Mouse (Mus musculus): Measurements from ENCODE around the gene Pappa. TPM values are rescaled to one million over a fixed set of nuclear protein-coding genes. Genes with fewer than 3 reads are reported as not detected.

Pappa gene
- polyA plus RNA-seq, 1 experiment from 2014 or later: 0.69 TPM

DNA sequence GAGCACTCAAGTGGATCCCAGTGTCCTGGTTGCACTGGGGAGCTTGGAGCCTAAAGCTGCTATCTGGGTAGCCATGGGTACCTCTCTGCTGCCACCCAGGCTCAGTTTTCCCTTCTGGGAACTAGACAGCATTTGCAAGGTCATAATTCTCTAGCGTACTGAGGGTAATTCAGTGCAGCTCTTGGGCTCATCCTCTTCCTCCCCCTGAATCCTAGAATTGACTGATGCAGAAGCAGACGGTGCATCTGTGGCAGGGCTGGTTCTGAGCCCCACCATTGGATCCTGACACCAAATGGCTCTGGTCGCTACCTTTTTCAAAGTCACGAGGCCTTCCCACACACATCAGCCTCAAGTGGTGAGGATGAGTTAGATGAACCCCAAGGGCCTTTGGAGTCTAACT is 121.0 kb downstream of the Pappa start:
- H3K4me1 ChIP-seq: peaks cover 28% of the 10 kb centered on the region
- H3K4me3 ChIP-seq: no peak overlapping the region
- no peak overlapping the region for H3K27ac ChIP-seq
- DNase-seq (ENCODE audit: low spot score): no peak
- 0 out of 2 replicates have a peak, but pooled peaks cover 8% of the 10 kb centered on the region for H3K27me3 ChIP-seq (ENCODE audit: low read depth, poor library complexity, severe bottlenecking)
- H3K36me3 ChIP-seq: no peaks in the 10 kb centered on the region
- H3K9me3 ChIP-seq (replicated peaks): no peaks in the 10 kb centered on the region
- 30% methylated on average over 4 of the region's 4 CpGs for WGBS

- Histone ChIP-seq H3K4me1 (peaks cover 28% of the 10 kb centered on the region), H3K27me3 (ENCODE audit: low read depth, poor library complexity, severe bottlenecking) (0 out of 2 replicates have a peak, but pooled peaks cover 8% of the 10 kb centered on the region), H3K9me3 (replicated peaks) (no peaks in the 10 kb centered on the region), H3K4me3 (no peak overlapping the region), H3K27ac (no peak overlapping the region), H3K36me3 (no peaks in the 10 kb centered on the region)
- DNase-seq (ENCODE audit: low spot score): no peak
- WGBS: 22% methylated on average over 3 of the region's 3 CpGs
Observed at GRCm38 (mm10) chr4:65245440-65245839, 121.5 kb downstream of the Pappa start.

DNA sequence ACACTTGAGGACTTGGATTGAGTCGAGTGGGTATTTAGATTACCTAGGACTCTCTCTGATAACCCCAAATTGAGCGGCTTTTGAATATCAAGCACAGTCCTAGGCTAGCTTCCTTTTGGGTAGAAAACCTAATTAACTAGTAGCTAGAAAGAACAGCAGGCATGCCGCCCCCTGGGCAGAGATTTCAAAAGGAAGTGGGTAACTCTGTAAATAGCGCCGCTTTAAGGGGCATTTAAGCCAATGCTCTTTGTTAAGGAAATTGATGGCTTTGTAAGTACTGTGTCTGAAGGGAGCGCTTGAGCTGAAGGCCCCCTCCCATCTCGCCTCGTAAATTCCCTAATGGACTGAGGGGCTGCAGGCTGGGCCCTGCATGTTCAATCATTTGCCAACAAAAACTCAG is 128.2 kb downstream of the Pappa start:
- WGBS: 1% methylated on average over 8 of the region's 8 CpGs
- no peaks in the 10 kb centered on the region for H3K36me3 ChIP-seq
- DNase-seq (ENCODE audit: low spot score): peak; percentile 48
- H3K27ac ChIP-seq: peak overlapping the region; percentile 43; the same call in 1 of the 2 replicates
- no peaks in the 10 kb centered on the region for H3K9me3 ChIP-seq (replicated peaks)
- H3K27me3 ChIP-seq (ENCODE audit: low read depth, poor library complexity, severe bottlenecking): peaks cover 9% of the 10 kb centered on the region; the same call in 1 of the 2 replicates
- no peak overlapping the region for H3K4me3 ChIP-seq
- peaks cover 16% of the 10 kb centered on the region for H3K4me1 ChIP-seq

DNA sequence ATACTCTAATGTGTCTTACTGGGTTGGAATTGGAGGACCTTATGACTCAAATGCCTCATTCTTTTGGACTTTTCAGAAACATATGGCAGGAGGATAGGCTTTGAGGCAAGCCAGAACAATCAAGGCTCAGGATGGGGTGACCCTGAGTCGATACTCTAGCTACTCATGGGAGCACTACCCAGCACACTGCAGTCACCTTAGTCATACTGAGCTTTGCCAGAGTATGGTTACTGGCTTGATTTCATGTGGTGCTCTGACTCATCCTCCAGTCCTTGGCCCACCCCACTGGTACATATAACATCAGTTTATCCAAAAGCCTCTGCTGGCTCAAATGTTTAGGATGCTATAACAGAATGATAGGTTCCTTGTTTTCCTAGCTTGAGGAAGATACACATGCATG is 130.1 kb downstream of the Pappa start:
- H3K4me3 ChIP-seq: no peak overlapping the region
- H3K9me3 ChIP-seq (replicated peaks): no peaks in the 10 kb centered on the region
- DNase-seq (ENCODE audit: low spot score): no peak
- 91% methylated on average over 1 of the region's 1 CpGs for WGBS
- H3K36me3 ChIP-seq: no peaks in the 10 kb centered on the region
- no peak overlapping the region for H3K27ac ChIP-seq
- peaks cover 16% of the 10 kb centered on the region for H3K4me1 ChIP-seq
- H3K27me3 ChIP-seq (ENCODE audit: low read depth, poor library complexity, severe bottlenecking): peaks cover 5% of the 10 kb centered on the region; the same call in 1 of the 2 replicates

DNA sequence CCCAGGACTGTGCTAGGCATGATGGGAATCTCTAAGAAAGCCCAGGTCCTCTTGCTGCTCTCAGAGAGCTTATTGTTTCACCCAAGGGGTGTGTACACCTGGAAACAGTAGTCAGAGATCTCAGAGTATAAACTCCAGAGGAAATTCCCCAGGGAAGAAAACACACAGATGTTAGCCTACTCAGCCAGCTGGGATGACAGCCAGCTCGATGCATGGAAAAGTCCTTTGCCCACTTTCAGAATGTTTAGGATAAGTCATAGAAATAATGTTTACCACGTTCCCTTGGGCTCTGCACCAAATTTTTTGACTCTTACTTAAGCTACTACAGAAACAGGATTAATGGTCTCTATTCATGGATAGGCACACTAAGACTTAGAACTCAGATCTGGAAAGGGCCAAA is 143.1 kb downstream of the Pappa start:
- H3K4me3 ChIP-seq: no peak overlapping the region
- 93% methylated on average over 2 of the region's 2 CpGs for WGBS
- H3K27ac ChIP-seq: no peak overlapping the region
- H3K9me3 ChIP-seq (replicated peaks): no peaks in the 10 kb centered on the region
- no peaks in the 10 kb centered on the region for H3K27me3 ChIP-seq (ENCODE audit: low read depth, poor library complexity, severe bottlenecking)
- H3K4me1 ChIP-seq: no peaks in the 10 kb centered on the region
- DNase-seq (ENCODE audit: low spot score): no peak
- no peaks in the 10 kb centered on the region for H3K36me3 ChIP-seq

GRCm38 (mm10) chr4:65269996-65270395 is 146.0 kb downstream of the Pappa start:
- peaks cover 3% of the 10 kb centered on the region; the same call in 1 of the 2 replicates for H3K4me1 ChIP-seq
- 89% methylated on average over 2 of the region's 2 CpGs for WGBS
- H3K27ac ChIP-seq: no peak overlapping the region
- no peak for DNase-seq (ENCODE audit: low spot score)
- H3K4me3 ChIP-seq: no peak overlapping the region
- H3K36me3 ChIP-seq: no peaks in the 10 kb centered on the region
- H3K9me3 ChIP-seq (replicated peaks): no peaks in the 10 kb centered on the region
- H3K27me3 ChIP-seq (ENCODE audit: low read depth, poor library complexity, severe bottlenecking): no peaks in the 10 kb centered on the region

GRCm38 (mm10) chr4:65272295-65272694 is 148.3 kb downstream of the Pappa start:
- Histone ChIP-seq H3K9me3 (replicated peaks) (no peaks in the 10 kb centered on the region), H3K4me3 (no peak overlapping the region), H3K27me3 (ENCODE audit: low read depth, poor library complexity, severe bottlenecking) (no peaks in the 10 kb centered on the region), H3K27ac (no peak overlapping the region), H3K4me1 (peaks cover 12% of the 10 kb centered on the region), H3K36me3 (no peaks in the 10 kb centered on the region)
- WGBS: 63% methylated on average over 4 of the region's 4 CpGs
- no peak for DNase-seq (ENCODE audit: low spot score)

DNA sequence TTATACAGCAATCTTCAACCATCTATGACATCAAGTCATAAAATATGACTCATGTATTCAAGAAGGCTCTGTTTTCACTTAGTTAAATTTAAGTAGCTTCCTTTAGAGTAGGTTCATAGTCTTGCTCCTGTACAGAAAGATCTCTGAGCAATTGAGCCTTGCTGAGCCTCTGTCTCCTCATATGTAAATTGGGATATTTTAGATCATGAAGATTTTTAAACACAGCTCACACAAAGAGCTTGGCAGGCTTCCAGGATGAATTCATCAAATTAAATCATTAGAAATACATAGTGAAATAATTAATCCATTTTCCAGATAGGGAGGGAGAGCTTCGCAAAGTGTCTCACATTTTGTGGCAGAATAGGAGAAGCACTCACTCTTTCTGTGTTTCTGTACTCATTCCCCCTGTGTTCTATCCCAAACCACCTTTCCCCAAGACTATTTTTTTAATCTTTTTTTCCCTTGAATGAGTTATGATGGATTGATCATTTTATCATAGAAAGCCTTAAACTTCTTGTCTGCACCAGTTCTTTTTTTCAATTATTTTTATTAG is 149.4 kb downstream of the Pappa start:
- Histone ChIP-seq H3K4me1 (peaks cover 21% of the 10 kb centered on the region), H3K27me3 (ENCODE audit: low read depth, poor library complexity, severe bottlenecking) (no peaks in the 10 kb centered on the region), H3K9me3 (replicated peaks) (no peaks in the 10 kb centered on the region), H3K4me3 (no peak overlapping the region), H3K36me3 (no peaks in the 10 kb centered on the region), H3K27ac (no peak overlapping the region)
- WGBS: 100% methylated on average over 1 of the region's 1 CpGs
- DNase-seq (ENCODE audit: low spot score): no peak

DNA sequence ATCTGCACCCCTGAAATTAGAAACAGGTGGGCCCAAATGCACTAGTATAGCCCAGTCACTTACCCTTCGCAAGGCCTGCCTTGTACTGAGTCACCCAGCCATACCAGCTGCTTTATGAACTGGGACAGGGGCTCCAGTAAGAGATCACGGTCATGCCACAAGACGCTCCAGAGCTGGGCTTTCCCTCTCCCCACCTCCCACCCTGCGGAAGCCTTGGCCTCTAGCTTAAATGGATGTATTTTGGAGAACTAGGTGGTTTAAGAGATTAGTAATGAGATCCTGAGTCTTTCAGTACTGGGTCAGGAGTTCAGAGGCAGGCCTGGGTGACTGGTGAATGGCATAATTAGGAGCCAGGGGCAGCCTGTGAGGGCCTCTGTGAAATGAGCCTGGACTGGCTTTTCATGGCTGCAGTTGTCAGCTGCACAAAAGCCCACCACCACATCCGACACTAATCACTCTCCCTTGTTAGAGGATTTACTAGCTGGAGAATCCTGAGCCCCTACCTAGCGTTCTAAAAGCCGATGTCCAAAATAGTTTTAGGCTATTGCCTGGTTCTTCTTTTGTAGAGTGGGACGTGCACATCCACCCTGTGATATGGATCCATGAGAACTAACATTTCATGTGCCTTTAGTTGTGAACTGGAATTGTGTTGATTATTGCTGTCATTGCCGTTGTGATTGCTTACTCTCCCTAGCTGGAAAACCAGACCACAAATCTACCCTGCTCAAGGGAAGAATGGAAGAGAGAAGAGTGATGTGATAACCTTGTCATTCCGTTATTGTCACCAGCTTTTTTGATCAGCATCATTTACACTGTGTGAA is 154.7 kb downstream of the Pappa start:
- peak; percentile 72 for DNase-seq (ENCODE audit: low spot score)
- 18% methylated on average over 10 of the region's 10 CpGs for WGBS
- Histone ChIP-seq H3K27ac (peak overlapping the region; percentile 58; the same call in 1 of the 2 replicates), H3K27me3 (ENCODE audit: low read depth, poor library complexity, severe bottlenecking) (no peaks in the 10 kb centered on the region), H3K9me3 (replicated peaks) (no peaks in the 10 kb centered on the region), H3K4me1 (peaks cover 40% of the 10 kb centered on the region), H3K36me3 (no peaks in the 10 kb centered on the region), H3K4me3 (peak overlapping the region; percentile 9; the same call in 1 of the 2 replicates)

GRCm38 (mm10) chr4:65279272-65279653 is 155.3 kb downstream of the Pappa start:
- Histone ChIP-seq H3K4me1 (peaks cover 40% of the 10 kb centered on the region), H3K27me3 (ENCODE audit: low read depth, poor library complexity, severe bottlenecking) (no peaks in the 10 kb centered on the region), H3K36me3 (no peaks in the 10 kb centered on the region), H3K4me3 (no peak overlapping the region), H3K9me3 (replicated peaks) (no peaks in the 10 kb centered on the region), H3K27ac (no peak overlapping the region)
- no peak for DNase-seq (ENCODE audit: low spot score)
- 62% methylated on average over 4 of the region's 4 CpGs for WGBS

GRCm38 (mm10) chr4:65279979-65280677 is 156.2 kb downstream of the Pappa start:
- no peak for DNase-seq (ENCODE audit: low spot score)
- no peaks in the 10 kb centered on the region for H3K27me3 ChIP-seq (ENCODE audit: low read depth, poor library complexity, severe bottlenecking)
- peaks cover 40% of the 10 kb centered on the region for H3K4me1 ChIP-seq
- H3K36me3 ChIP-seq: no peaks in the 10 kb centered on the region
- WGBS: under 1% methylated on average over 7 of the region's 7 CpGs
- H3K4me3 ChIP-seq: no peak overlapping the region
- H3K9me3 ChIP-seq (replicated peaks): no peaks in the 10 kb centered on the region
- no peak overlapping the region for H3K27ac ChIP-seq

- Histone ChIP-seq H3K9me3 (replicated peaks) (no peaks in the 10 kb centered on the region), H3K27ac (no peak overlapping the region), H3K4me1 (peaks cover 40% of the 10 kb centered on the region), H3K4me3 (no peak overlapping the region), H3K36me3 (no peaks in the 10 kb centered on the region), H3K27me3 (ENCODE audit: low read depth, poor library complexity, severe bottlenecking) (no peaks in the 10 kb centered on the region)
- DNase-seq (ENCODE audit: low spot score): no peak
Observed at GRCm38 (mm10) chr4:65280888-65281287, 156.9 kb downstream of the Pappa start.

GRCm38 (mm10) chr4:65283611-65284010 is 159.6 kb downstream of the Pappa start:
- H3K27ac ChIP-seq: no peak overlapping the region
- no peaks in the 10 kb centered on the region for H3K9me3 ChIP-seq (replicated peaks)
- H3K27me3 ChIP-seq (ENCODE audit: low read depth, poor library complexity, severe bottlenecking): no peaks in the 10 kb centered on the region
- no peak overlapping the region for H3K4me3 ChIP-seq
- WGBS: 77% methylated on average over 2 of the region's 2 CpGs
- no peak for DNase-seq (ENCODE audit: low spot score)
- H3K4me1 ChIP-seq: peaks cover 19% of the 10 kb centered on the region
- H3K36me3 ChIP-seq: no peaks in the 10 kb centered on the region

All from limb, embryonic 10.5 days (tissue).